Mouse (Mus musculus) heart, embryonic 16.5 days (tissue): Measurements from ENCODE around the gene Ubald2. TPM values are rescaled to one million over a fixed set of nuclear protein-coding genes. Genes with fewer than 3 reads are reported as not detected.

Experiments
- ATAC-seq: fragments of 200-750 bp; cut with Nextera tagmentation; replicated peaks from 2 replicates; pipeline ENCODE4 v1.8.0; 2017; ENCODE audit warnings: moderate number of reproducible peaks; ENCODE audit not compliant: insufficient read depth, low FRiP score; ENCODE audit errors: extremely low read depth
- H3K27ac ChIP-seq: fragments of 300-500 bp; sonication (generic); 2 replicates; pipeline ENCODE4 v1.5.1; 2014; ENCODE audit warnings: mild to moderate bottlenecking, low read length, control low read depth, moderate library complexity
- H3K27me3 ChIP-seq: fragments of 300-500 bp; sonication (generic); 2 replicates; pipeline ENCODE4 v1.6.1; 2014; ENCODE audit warnings: low read length, mixed read lengths; ENCODE audit not compliant: control insufficient read depth, insufficient read depth
- H3K36me3 ChIP-seq: fragments of 300-500 bp; sonication (generic); 2 replicates; pipeline ENCODE4 v1.6.1; 2014; ENCODE audit not compliant: control insufficient read depth, insufficient read depth
- H3K4me1 ChIP-seq: fragments of 300-500 bp; sonication (generic); 2 replicates; pipeline ENCODE4 v1.6.1; 2014; ENCODE audit warnings: low read length, mixed read lengths; ENCODE audit not compliant: control insufficient read depth, insufficient read depth
- H3K4me2 ChIP-seq: fragments of 300-500 bp; sonication (generic); 2 replicates; pipeline ENCODE4 v1.6.1; 2014; ENCODE audit warnings: low read depth, mild to moderate bottlenecking, control low read depth, low read length
- H3K4me3 ChIP-seq: fragments of 300-500 bp; sonication (generic); 2 replicates; pipeline ENCODE4 v1.5.1; 2014; ENCODE audit warnings: mild to moderate bottlenecking, control low read depth, low read length
- H3K9ac ChIP-seq: fragments of 300-500 bp; sonication (generic); 2 replicates; pipeline ENCODE4 v1.6.1; 2014; ENCODE audit warnings: low read length, control low read depth
- H3K9me3 ChIP-seq: fragments of 300-500 bp; sonication (generic); replicated peaks from 2 replicates; pipeline ENCODE4 v1.6.1; 2016; ENCODE audit warnings: low read length; ENCODE audit not compliant: control insufficient read depth
- WGBS: fragments of 180-500 bp; shearing (Covaris S2); extraction: QIAGEN DNeasy Blood & Tissue Kit; methylation state at CpG from one replicate; pipeline ENCODE4 v1.1.7; 2014; 5-methylcytosine and 5-hydroxymethylcytosine counted together
- polyA plus RNA-seq: library from polyadenylated mRNA; unstranded; fragments of >200 nt; fragmentation: Nextera tagmentation; extraction: Ambion mirVana; gene quantifications from 2 replicates; pipeline ENCODE4 v1.2.1, GENCODE M21; 2015

The Ubald2 gene
- polyA plus RNA-seq, 1 experiment from 2014 or later = 35.4 TPM

DNA sequence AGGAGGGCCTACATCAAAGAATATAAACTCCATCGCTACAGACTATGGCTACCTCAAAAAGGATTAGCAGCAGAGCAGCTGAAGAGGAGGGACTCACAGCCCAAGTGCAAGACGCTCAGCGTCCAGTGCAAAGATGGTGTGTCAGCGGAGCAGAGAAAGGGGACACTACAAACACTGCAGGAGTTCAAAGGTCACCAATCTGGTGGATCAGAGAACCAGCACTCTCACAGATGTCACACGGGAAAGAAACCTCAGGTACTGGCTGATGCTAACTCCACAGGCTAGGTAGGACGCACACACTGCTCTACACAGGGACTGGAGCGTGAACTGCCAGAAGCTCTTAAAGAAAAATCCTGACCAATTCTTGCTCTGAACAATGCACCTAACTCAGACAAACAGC is 45.1 kb downstream of the Ubald2 start:
- H3K36me3 ChIP-seq = peaks cover 64% of the 10 kb centered on the region
- WGBS = 91% methylated on average over 7 of the region's 7 CpGs
- no peak overlapping the region for H3K4me3 ChIP-seq
- H3K9me3 ChIP-seq = no peaks in the 10 kb centered on the region
- H3K27ac ChIP-seq = no peak overlapping the region
- no peak overlapping the region for H3K4me2 ChIP-seq
- peaks cover 5% of the 10 kb centered on the region for H3K4me1 ChIP-seq
- no peak for ATAC-seq
- H3K9ac ChIP-seq = no peak overlapping the region
- H3K27me3 ChIP-seq = no peaks in the 10 kb centered on the region

GRCm38 (mm10) chr11:116479832-116480231 is 45.9 kb downstream of the Ubald2 start:
- no peak overlapping the region for H3K4me3 ChIP-seq
- H3K9ac ChIP-seq = no peak overlapping the region
- no peaks in the 10 kb centered on the region for H3K27me3 ChIP-seq
- H3K27ac ChIP-seq = no peak overlapping the region
- no peak overlapping the region for H3K4me2 ChIP-seq
- ATAC-seq = no peak
- whole genome bisulfite sequencing = 38% methylated on average over 8 of the region's 8 CpGs
- H3K36me3 ChIP-seq = peaks cover 68% of the 10 kb centered on the region
- no peaks in the 10 kb centered on the region for H3K9me3 ChIP-seq
- H3K4me1 ChIP-seq = peaks cover 5% of the 10 kb centered on the region

DNA sequence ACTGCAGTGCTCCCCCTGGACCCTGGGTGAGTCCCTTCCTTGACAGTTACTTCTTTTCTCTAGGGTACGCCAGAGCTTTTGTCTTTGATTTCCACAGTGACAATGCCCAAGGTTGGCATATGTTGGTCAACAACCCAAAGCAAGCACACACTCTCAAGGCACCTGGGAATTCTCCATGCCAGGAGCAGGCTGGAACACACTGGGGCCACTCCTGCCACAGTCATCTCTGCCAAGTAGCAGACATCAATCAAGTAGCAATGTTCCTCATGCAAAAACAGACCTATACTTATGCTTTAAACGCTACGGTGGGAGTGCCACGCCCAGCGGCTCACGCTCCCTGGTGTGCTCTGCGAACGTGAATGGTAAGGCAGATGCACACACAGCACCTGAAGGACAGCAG is 47.1 kb downstream of the Ubald2 start:
- ATAC-seq = no peak
- H3K9me3 ChIP-seq = no peaks in the 10 kb centered on the region
- no peaks in the 10 kb centered on the region for H3K27me3 ChIP-seq
- H3K4me1 ChIP-seq = peaks cover 3% of the 10 kb centered on the region
- 92% methylated on average over 8 of the region's 8 CpGs for WGBS
- peaks cover 78% of the 10 kb centered on the region for H3K36me3 ChIP-seq
- no peak overlapping the region for H3K4me2 ChIP-seq
- no peak overlapping the region for H3K4me3 ChIP-seq
- no peak overlapping the region for H3K27ac ChIP-seq
- no peak overlapping the region for H3K9ac ChIP-seq

- no peak overlapping the region for H3K4me3 ChIP-seq
- H3K9ac ChIP-seq = no peak overlapping the region
- no peak overlapping the region for H3K27ac ChIP-seq
- ATAC-seq = no peak
- H3K9me3 ChIP-seq = no peaks in the 10 kb centered on the region
- no peak overlapping the region for H3K4me2 ChIP-seq
- peaks cover 74% of the 10 kb centered on the region for H3K36me3 ChIP-seq
- 87% methylated on average over 7 of the region's 7 CpGs for WGBS
- no peaks in the 10 kb centered on the region for H3K4me1 ChIP-seq
- no peaks in the 10 kb centered on the region for H3K27me3 ChIP-seq
These were observed 47.9 kb downstream of the Ubald2 start for GRCm38 (mm10) chr11:116481776-116482175.

GRCm38 (mm10) chr11:116484261-116484660 is 50.4 kb downstream of the Ubald2 start:
- Histone ChIP-seq H3K27me3 (no peaks in the 10 kb centered on the region), H3K4me1 (0 out of 2 replicates have a peak, but pooled peaks cover 3% of the 10 kb centered on the region), H3K4me3 (no peak overlapping the region), H3K9ac (no peak overlapping the region), H3K4me2 (no peak overlapping the region), H3K36me3 (peaks cover 61% of the 10 kb centered on the region), H3K9me3 (0 out of 2 replicates have a peak, but pooled peaks cover 2% of the 10 kb centered on the region), H3K27ac (no peak overlapping the region)
- 95% methylated on average over 8 of the region's 8 CpGs for WGBS
- no peak for ATAC-seq

DNA sequence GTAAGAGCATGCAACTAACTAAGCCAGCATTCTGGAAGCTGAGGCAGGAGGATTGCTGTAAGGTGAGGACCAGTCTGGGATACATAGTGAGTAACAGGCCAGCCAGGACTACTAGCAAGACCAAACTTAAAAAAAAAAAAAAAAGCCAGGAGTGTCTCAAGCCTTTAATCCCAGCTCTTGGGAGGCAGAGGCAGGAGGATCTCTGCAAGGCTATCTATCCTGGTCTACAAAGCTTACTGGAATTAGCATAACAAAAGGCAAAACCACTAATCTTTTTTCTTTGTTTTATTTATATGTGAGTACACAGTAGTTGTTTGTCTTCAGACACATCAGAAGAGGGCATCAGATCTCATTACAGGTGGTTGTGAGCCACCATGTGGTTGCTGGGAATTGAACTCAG is 54.3 kb downstream of the Ubald2 start:
- Histone ChIP-seq H3K9me3 (0 out of 2 replicates have a peak, but pooled peaks cover 2% of the 10 kb centered on the region), H3K4me2 (no peak overlapping the region), H3K4me3 (no peak overlapping the region), H3K27me3 (no peaks in the 10 kb centered on the region), H3K36me3 (peaks cover 31% of the 10 kb centered on the region), H3K4me1 (peaks cover 7% of the 10 kb centered on the region), H3K9ac (no peak overlapping the region), H3K27ac (no peak overlapping the region)
- ATAC-seq = no peak

Other genes with a start within 250 kb of the Ubald2 start
- gene Ten1, start 235.2 kb upstream of the Ubald2 start, polyA plus RNA-seq = 76.0 and 84.5 TPM in 2 replicates
- gene Acox1, start 235.0 kb upstream of the Ubald2 start, polyA plus RNA-seq = 38.6 and 40.5 TPM in 2 replicates
- gene Evpl, start 196.0 kb upstream of the Ubald2 start, polyA plus RNA-seq = 1.2 TPM in 2 replicates
- 65.9 and 72.3 TPM in 2 replicates for gene Srp68, start 159.9 kb upstream of the Ubald2 start, polyA plus RNA-seq
- gene Galr2, start 153.2 kb upstream of the Ubald2 start, polyA plus RNA-seq = 0.11 and 0.20 TPM in 2 replicates
- gene Exoc7, start 126.9 kb upstream of the Ubald2 start, polyA plus RNA-seq = 50.2 and 54.6 TPM in 2 replicates
- gene Foxj1, start 98.7 kb upstream of the Ubald2 start, polyA plus RNA-seq = 2.0 and 4.3 TPM in 2 replicates
- 7.8 and 11.6 TPM in 2 replicates for gene Rnf157, start 21.1 kb upstream of the Ubald2 start, polyA plus RNA-seq
- gene Qrich2, start 32.1 kb downstream of the Ubald2 start, polyA plus RNA-seq = 0.07 TPM in 1 of 2 replicates, not detected in the other
- 98.6 and 99.1 TPM in 2 replicates for gene Prpsap1, start 60.1 kb downstream of the Ubald2 start, polyA plus RNA-seq
- 3.6 and 4.5 TPM in 2 replicates for gene Sphk1, start 96.8 kb downstream of the Ubald2 start, polyA plus RNA-seq
- gene Ube2o, start 147.4 kb downstream of the Ubald2 start, polyA plus RNA-seq = 5.5 and 6.9 TPM in 2 replicates
- gene Aanat, start 152.3 kb downstream of the Ubald2 start, polyA plus RNA-seq = not detected in 2 replicates
- 9.9 and 10.3 TPM in 2 replicates for gene Rhbdf2, start 192.9 kb downstream of the Ubald2 start, polyA plus RNA-seq
- 1.7 and 2.5 TPM in 2 replicates for gene Prcd, start 219.4 kb downstream of the Ubald2 start, polyA plus RNA-seq
- gene Cygb, start 220.2 kb downstream of the Ubald2 start, polyA plus RNA-seq = 11.6 and 12.3 TPM in 2 replicates